Mouse (Mus musculus) liver, adult 2 months (tissue): Measurements from ENCODE around the gene Triobp. TPM values are rescaled to one million over a fixed set of nuclear protein-coding genes. Genes with fewer than 3 reads are reported as not detected.
A peak's percentile ranks its signal among the peaks of the same experiment; 100 is the strongest.

Experiments used
- DNase-seq: peaks from one replicate; pipeline ENCODE4 v3.0.0-alpha.2; 2011; ENCODE audit warnings: low read depth, low spot score; ENCODE audit errors: extremely low read depth
- H3K27ac ChIP-seq: fragments of 200-500 bp; replicated peaks from 2 replicates; pipeline ENCODE4 v1.5.1; 2012; ENCODE audit warnings: low read depth, mild to moderate bottlenecking, control low read depth, inconsistent platforms, low read length; ENCODE audit not compliant: insufficient read depth
- H3K27me3 ChIP-seq: fragments of 200-500 bp; 2 replicates; pipeline ENCODE4 v1.6.1; 2012; ENCODE audit warnings: mild to moderate bottlenecking, moderate library complexity, low read length, inconsistent platforms; ENCODE audit not compliant: control insufficient read depth, insufficient read depth
- H3K36me3 ChIP-seq: fragments of 200-500 bp; 2 replicates; pipeline ENCODE4 v1.6.1; 2012; ENCODE audit warnings: low read length, inconsistent platforms; ENCODE audit not compliant: control insufficient read depth, insufficient read depth
- H3K4me1 ChIP-seq: fragments of 200-500 bp; 2 replicates; pipeline ENCODE4 v1.6.1; 2011; ENCODE audit warnings: low read length; ENCODE audit not compliant: control insufficient read depth, insufficient read depth
- H3K4me3 ChIP-seq: fragments of 200-500 bp; 2 replicates; pipeline ENCODE4 v1.5.1; 2011; ENCODE audit warnings: low read depth, mild to moderate bottlenecking, control low read depth, low read length, moderate library complexity; ENCODE audit not compliant: insufficient read depth
- H3K79me2 ChIP-seq: fragments of 200-500 bp; 2 replicates; pipeline ENCODE4 v1.6.1; 2012; ENCODE audit warnings: inconsistent platforms, mild to moderate bottlenecking, low read length, moderate library complexity; ENCODE audit not compliant: control insufficient read depth, insufficient read depth
- H3K9ac ChIP-seq: fragments of 200-500 bp; 2 replicates; pipeline ENCODE4 v1.6.1; 2012; ENCODE audit warnings: low read depth, mild to moderate bottlenecking, control low read depth, inconsistent platforms, low read length
- CTCF ChIP-seq: fragments of 200-500 bp; IDR thresholded peaks from 2 replicates; pipeline ENCODE4 v1.5.1; 2011; ENCODE audit warnings: low read depth, low read length, control low read depth
- POLR2A ChIP-seq: fragments of 200-500 bp; IDR thresholded peaks from 2 replicates; pipeline ENCODE4 v1.6.1; 2011; ENCODE audit warnings: low read length, control low read depth; ENCODE audit not compliant: insufficient read depth; ENCODE audit errors: extremely low read depth
- WGBS: fragments of 180-500 bp; shearing (Covaris S2); methylation state at CpG from one replicate; pipeline ENCODE4 v1.1.7; 2018; 5-methylcytosine and 5-hydroxymethylcytosine counted together
- polyA plus RNA-seq: library from polyadenylated mRNA; depleted of rRNA; stranded (reverse); fragments of >200 nt; gene quantifications from 2 replicates; pipeline ENCODE4 v1.2.3, GENCODE M21; 2012
- total RNA-seq: library from RNA; depleted of rRNA; stranded (reverse); fragments of >200 nt; gene quantifications from 2 replicates; pipeline ENCODE4 v1.2.3, GENCODE M21; 2014

The Triobp gene
- total and polyA plus RNA-seq, 2 experiments, result 11.9 to 19.9 TPM

DNA sequence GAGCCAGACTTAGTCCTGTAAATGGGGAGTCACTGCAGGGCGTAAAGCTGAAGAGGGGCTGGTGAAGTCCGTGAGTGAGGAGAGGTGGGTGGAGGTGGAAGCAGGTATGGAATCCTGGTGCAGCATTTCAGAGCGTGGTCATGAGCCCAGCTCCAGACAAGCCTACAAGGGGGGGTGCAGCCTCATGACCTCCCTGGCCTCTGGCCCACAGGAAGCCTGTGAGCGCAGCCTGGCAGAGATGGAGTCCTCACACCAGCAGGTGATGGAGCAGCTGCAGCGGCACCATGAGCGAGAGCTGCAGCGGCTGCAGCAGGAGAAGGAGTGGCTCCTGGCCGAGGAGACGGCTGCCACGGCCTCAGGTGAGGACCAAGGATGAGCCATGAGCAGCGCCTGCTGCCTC is 52.1 kb downstream of the Triobp start:
- Histone ChIP-seq H3K4me3 (no peak overlapping the region), H3K4me1 (peaks cover 11% of the 10 kb centered on the region), H3K36me3 (peaks cover 5% of the 10 kb centered on the region; the same call in 1 of the 2 replicates), H3K79me2 (no peaks in the 10 kb centered on the region), H3K9ac (no peak overlapping the region), H3K27ac (no peak overlapping the region), H3K27me3 (no peaks in the 10 kb centered on the region)
- DNase-seq, result no peak
- 95% methylated on average over 11 of the region's 11 CpGs for WGBS
- TF ChIP-seq CTCF, result no peak

- H3K36me3 ChIP-seq, result peaks cover 5% of the 10 kb centered on the region; the same call in 1 of the 2 replicates
- 82% methylated on average over 7 of the region's 7 CpGs for WGBS
- no peak overlapping the region for H3K9ac ChIP-seq
- H3K4me1 ChIP-seq, result peaks cover 11% of the 10 kb centered on the region
- H3K27me3 ChIP-seq, result no peaks in the 10 kb centered on the region
- no peak overlapping the region for H3K27ac ChIP-seq
- DNase-seq, result no peak
- H3K79me2 ChIP-seq, result no peaks in the 10 kb centered on the region
- TF ChIP-seq POLR2A, result no peak
- no peak for TF ChIP-seq CTCF
- H3K4me3 ChIP-seq, result no peak overlapping the region
These were observed 52.9 kb downstream of the Triobp start for GRCm38 (mm10) chr15:79000357-79000791.

DNA sequence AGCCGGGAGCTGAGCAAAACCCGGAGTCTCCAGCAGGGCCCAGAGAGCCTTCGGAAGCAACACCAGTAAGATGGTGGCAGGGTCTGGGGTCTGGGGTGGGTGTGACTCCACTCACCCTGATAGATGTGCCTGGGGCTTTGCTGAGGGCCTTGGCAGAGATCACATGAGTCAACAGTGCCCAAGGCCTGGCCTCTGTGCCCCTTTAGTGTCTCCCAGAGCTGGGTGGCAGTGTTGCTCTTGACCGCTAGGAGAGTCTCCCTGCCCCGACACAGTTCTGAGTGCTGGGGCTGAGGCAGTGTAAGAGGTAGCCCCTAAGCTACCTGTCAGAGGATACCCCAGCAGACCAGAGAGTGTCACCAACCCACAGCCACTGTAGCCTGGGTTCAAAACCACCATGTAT is 54.0 kb downstream of the Triobp start:
- 95% methylated on average over 5 of the region's 5 CpGs for WGBS
- peaks cover 8% of the 10 kb centered on the region; the same call in 1 of the 2 replicates for H3K36me3 ChIP-seq
- DNase-seq, result no peak

GRCm38 (mm10) chr15:79002036-79002435 is 54.5 kb downstream of the Triobp start:
- H3K79me2 ChIP-seq, result no peaks in the 10 kb centered on the region
- peaks cover 9% of the 10 kb centered on the region; the same call in 1 of the 2 replicates for H3K36me3 ChIP-seq
- TF ChIP-seq CTCF (no peak), POLR2A (no peak)
- H3K9ac ChIP-seq, result no peak overlapping the region
- no peak overlapping the region for H3K27ac ChIP-seq
- 51% methylated on average over 19 of the region's 19 CpGs for WGBS
- H3K27me3 ChIP-seq, result no peaks in the 10 kb centered on the region
- peak; percentile 75 for DNase-seq
- H3K4me3 ChIP-seq, result no peak overlapping the region
- H3K4me1 ChIP-seq, result no peaks in the 10 kb centered on the region

More for the DNA sequence above, 54.0 kb downstream of the Triobp start:
- Histone ChIP-seq H3K4me3 (no peak overlapping the region), H3K9ac (no peak overlapping the region), H3K27me3 (no peaks in the 10 kb centered on the region), H3K27ac (no peak overlapping the region), H3K79me2 (no peaks in the 10 kb centered on the region), H3K4me1 (peaks cover 2% of the 10 kb centered on the region)
- no peak for TF ChIP-seq POLR2A
- no peak for TF ChIP-seq CTCF

DNA sequence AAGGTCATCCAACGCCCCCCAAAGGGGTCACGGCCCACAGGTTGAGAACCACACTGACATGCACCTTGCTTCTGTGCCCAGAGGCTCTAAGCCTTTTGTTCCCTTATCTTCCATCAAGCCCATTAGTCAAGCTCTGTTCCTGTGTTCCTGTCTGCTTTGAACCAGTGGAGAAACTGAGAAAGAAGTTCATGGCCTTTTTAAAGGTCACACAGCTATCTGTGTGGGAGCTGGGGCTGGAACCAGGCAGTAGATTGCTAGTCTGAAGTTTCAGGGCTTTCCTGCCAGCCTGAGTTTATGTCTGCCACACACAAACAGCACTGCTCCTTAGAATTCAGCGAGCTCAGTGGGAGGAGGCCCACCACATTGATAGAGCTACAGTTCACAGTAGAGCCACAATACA is 55.6 kb downstream of the Triobp start:
- Histone ChIP-seq H3K27me3 (no peaks in the 10 kb centered on the region), H3K4me3 (no peak overlapping the region), H3K79me2 (no peaks in the 10 kb centered on the region), H3K4me1 (no peaks in the 10 kb centered on the region), H3K9ac (no peak overlapping the region), H3K36me3 (peaks cover 9% of the 10 kb centered on the region; the same call in 1 of the 2 replicates), H3K27ac (no peak overlapping the region)
- TF ChIP-seq CTCF, result no peak
- no peak for TF ChIP-seq POLR2A
- no peak for DNase-seq
- 91% methylated on average over 3 of the region's 3 CpGs for WGBS

DNA sequence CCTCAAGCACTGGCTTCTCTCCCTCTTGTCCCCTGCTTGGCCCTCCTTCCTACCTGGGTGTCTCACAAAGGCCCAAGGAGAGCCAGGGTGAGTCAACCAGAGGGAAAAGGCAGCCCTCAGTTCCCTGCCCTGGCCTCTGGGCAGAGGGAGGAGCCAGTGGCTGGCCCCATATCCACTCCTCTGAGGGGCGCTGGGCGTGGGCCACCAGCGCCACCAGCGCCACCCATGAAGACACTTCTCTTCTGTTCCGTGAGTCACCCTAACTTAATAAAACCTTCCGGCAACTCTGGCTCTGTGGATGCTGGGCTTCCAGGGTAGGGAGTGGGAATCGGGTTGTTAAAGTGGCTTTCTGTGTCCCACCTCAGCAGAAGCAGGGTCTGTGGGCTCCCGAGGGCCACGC is 58.1 kb downstream of the Triobp start:
- H3K36me3 ChIP-seq, result peaks cover 9% of the 10 kb centered on the region; the same call in 1 of the 2 replicates
- H3K79me2 ChIP-seq, result no peaks in the 10 kb centered on the region
- H3K27me3 ChIP-seq, result no peaks in the 10 kb centered on the region
- H3K27ac ChIP-seq, result no peak overlapping the region
- no peak overlapping the region for H3K4me3 ChIP-seq
- H3K4me1 ChIP-seq, result no peaks in the 10 kb centered on the region
- no peak overlapping the region for H3K9ac ChIP-seq
- DNase-seq, result no peak
- TF ChIP-seq CTCF (no peak), POLR2A (no peak)
- WGBS, result 94% methylated on average over 9 of the region's 9 CpGs
